8 mouse cellular contexts compared by ENCODE assay signal in genomic region chr1:64790806-64791790, GRCm38 (mm10). TPM values are rescaled to one million over a fixed set of nuclear protein-coding genes. Genes with fewer than 3 reads are reported as not detected.
DNase-seq lines count a peak whose midpoint lies in the region; ATAC-seq and TF ChIP-seq lines count a peak whose summit lies in the region.

No protein-coding gene starts in this region.

- H3K27me3 ChIP-seq in heart, embryonic 11.5 days (ENCODE audit: control insufficient read depth, insufficient read depth, low read length), result no peaks in the 10 kb centered on the region
- no peaks in the 10 kb centered on the region for H3K27me3 ChIP-seq in limb, embryonic 14.5 days (ENCODE audit: control insufficient read depth, insufficient read depth, low read length)
- no peaks in the 10 kb centered on the region for H3K27me3 ChIP-seq in liver, embryonic 11.5 days (replicated peaks; ENCODE audit: control insufficient read depth, insufficient read depth, low read length)

- 0 out of 2 replicates have a peak overlapping the region, but pooled peaks have one; percentile 16 for H3K9ac ChIP-seq in heart, embryonic 11.5 days (ENCODE audit: low read depth, low read length)
- 0 out of 2 replicates have a peak overlapping the region, but pooled peaks have one; percentile 1 for H3K9ac ChIP-seq in limb, embryonic 14.5 days (ENCODE audit: low read depth, low read length, severe bottlenecking)
- no peak overlapping the region for H3K9ac ChIP-seq in liver, embryonic 11.5 days (ENCODE audit: low read depth, low read length)

- H3K4me3 ChIP-seq in heart, embryonic 11.5 days (ENCODE audit: low read depth, low read length), result no peak overlapping the region
- H3K4me3 ChIP-seq in limb, embryonic 14.5 days (replicated peaks; ENCODE audit: low read length), result no peak overlapping the region
- H3K4me3 ChIP-seq in liver, embryonic 11.5 days (ENCODE audit: low read depth, low read length), result no peak overlapping the region

- H3K9me3 ChIP-seq in heart, embryonic 11.5 days (replicated peaks; ENCODE audit: control insufficient read depth, low read length), result no peaks in the 10 kb centered on the region
- no peaks in the 10 kb centered on the region for H3K9me3 ChIP-seq in limb, embryonic 14.5 days (ENCODE audit: control insufficient read depth, low read length)
- no peaks in the 10 kb centered on the region for H3K9me3 ChIP-seq in liver, embryonic 11.5 days (ENCODE audit: control insufficient read depth, low read length)

- TF ChIP-seq POLR2A in limb, embryonic 14.5 days (IDR thresholded peaks at IDR 0.05; ENCODE audit: borderline replicate concordance, extremely low read depth, insufficient read depth, insufficient read length), result no peak

- H3K4me2 ChIP-seq in heart, embryonic 11.5 days, result peak overlapping the region; percentile 27
- no peak overlapping the region for H3K4me2 ChIP-seq in limb, embryonic 14.5 days (replicated peaks; ENCODE audit: low read depth, low read length, severe bottlenecking)
- H3K4me2 ChIP-seq in liver, embryonic 11.5 days, result no peak overlapping the region

- ATAC-seq in heart, embryonic 11.5 days (replicated peaks; ENCODE audit: insufficient number of reproducible peaks, low FRiP score, low TSS enrichment), result peak; percentile 64; the same call in 1 of the 2 replicates
- peak; percentile 56; the same call in 1 of the 2 replicates for ATAC-seq in limb, embryonic 14.5 days (ENCODE audit: low FRiP score, low read depth)
- ATAC-seq in liver, embryonic 11.5 days (replicated peaks; ENCODE audit: low FRiP score), result no peak

- peaks cover 3% of the 10 kb centered on the region; the same call in 1 of the 2 replicates for H3K36me3 ChIP-seq in heart, embryonic 11.5 days (ENCODE audit: control insufficient read depth, insufficient read depth, low read length)
- peaks cover 5% of the 10 kb centered on the region; the same call in 1 of the 2 replicates for H3K36me3 ChIP-seq in limb, embryonic 14.5 days (ENCODE audit: control insufficient read depth, insufficient read depth, low read length)
- H3K36me3 ChIP-seq in liver, embryonic 11.5 days (ENCODE audit: control insufficient read depth, insufficient read depth, low read length), result peaks cover 2% of the 10 kb centered on the region; the same call in 1 of the 2 replicates

- DNase-seq in gastrocnemius, postnatal 10 days, result peak; percentile 23
- no peak for DNase-seq in gastrocnemius, adult 18-20 months (ENCODE audit: low spot score)
- DNase-seq in right cerebral cortex, postnatal 25 days, result peak; percentile 22
- no peak for DNase-seq in right cerebral cortex, postnatal 4 days
- no peak for DNase-seq in limb, embryonic 14.5 days (ENCODE audit: low spot score)
- DNase-seq in liver, embryonic 11.5 days (ENCODE audit: low spot score), result no peak
- DNase-seq in urinary bladder, postnatal 4 days (ENCODE audit: low spot score in 2 of 2), result no peak

- peaks cover 25% of the 10 kb centered on the region for H3K4me1 ChIP-seq in heart, embryonic 11.5 days (ENCODE audit: control insufficient read depth, insufficient read depth, low read length)
- peaks cover 24% of the 10 kb centered on the region for H3K4me1 ChIP-seq in limb, embryonic 14.5 days (ENCODE audit: control insufficient read depth, insufficient read depth, low read length)
- peaks cover 6% of the 10 kb centered on the region for H3K4me1 ChIP-seq in liver, embryonic 11.5 days (replicated peaks; ENCODE audit: control insufficient read depth, insufficient read depth, low read length)

- H3K27ac ChIP-seq in heart, embryonic 11.5 days (ENCODE audit: low read depth, low read length), result peak overlapping the region; percentile 74
- H3K27ac ChIP-seq in limb, embryonic 14.5 days (replicated peaks; ENCODE audit: low read depth, low read length), result peak overlapping the region; percentile 22
- H3K27ac ChIP-seq in liver, embryonic 11.5 days (ENCODE audit: low read depth, low read length), result no peak overlapping the region

- 32% methylated on average over 9 of the region's 9 CpGs for WGBS in heart, embryonic 11.5 days (ENCODE audit: insufficient replicate concordance)
- WGBS in limb, embryonic 14.5 days, result 59% methylated on average over 9 of the region's 9 CpGs
- 60% methylated on average over 9 of the region's 9 CpGs for WGBS in liver, embryonic 11.5 days

RNA-seq across cellular contexts. Expression of gene Fzd5, which starts 53.5 kb away (rescaled TPM):
- total RNA-seq in gastrocnemius, postnatal 10 days (2021), result 1 to 10 TPM; 2.3 to 3.6 TPM
- total RNA-seq in gastrocnemius, adult 18-20 months (2021), result 1 to 10 TPM; 1.8 to 2.2 TPM
- 1.4 and 2.2 TPM in 2 replicates for polyA plus RNA-seq in heart, embryonic 11.5 days (2014; fragmentation: Nextera tagmentation; extraction: Ambion mirVana)
- polyA plus RNA-seq in limb, embryonic 14.5 days (2012; rRNA removed), result 3.9 and 6.8 TPM in 2 replicates
- 1.6 and 2.1 TPM in 2 replicates for polyA plus RNA-seq in limb, embryonic 14.5 days (2014; fragmentation: Nextera tagmentation; extraction: Ambion mirVana)
- 2.2 and 2.7 TPM in 2 replicates for polyA plus RNA-seq in liver, embryonic 11.5 days (2014; fragmentation: Nextera tagmentation; extraction: Ambion mirVana)

Comparison
In these comparisons a context has a peak if more than half of its experiments do, and no peak if none do; other contexts are left out.
1. DNase-seq: peak in gastrocnemius, postnatal 10 days (single experiment) and right cerebral cortex, postnatal 25 days (single experiment); none in gastrocnemius, adult 18-20 months (single experiment), right cerebral cortex, postnatal 4 days (single experiment), limb, embryonic 14.5 days (single experiment), liver, embryonic 11.5 days (single experiment) and urinary bladder, postnatal 4 days (0 of 2).